Mouse (Mus musculus) lung, adult 2 months (tissue): Measurements from ENCODE around the gene Dnajc12. TPM values are rescaled to one million over a fixed set of nuclear protein-coding genes. Genes with fewer than 3 reads are reported as not detected.

Experiments used
- DNase-seq: peaks from one replicate; pipeline ENCODE4 v3.0.0; 2022
- H3K4me1 ChIP-seq: fragments of 200-500 bp; 2 replicates; pipeline ENCODE4 v1.6.1; 2011; ENCODE audit warnings: low read length; ENCODE audit not compliant: control insufficient read depth, insufficient read depth
- H3K4me3 ChIP-seq: fragments of 200-500 bp; replicated peaks from 2 replicates; pipeline ENCODE3; 2011; ENCODE audit warnings: low read depth, mild to moderate bottlenecking, control low read depth, low read length; ENCODE audit errors: extremely low read depth
- CTCF ChIP-seq: fragments of 200-500 bp; IDR thresholded peaks from 2 replicates; pipeline ENCODE4 v1.5.1; 2011; ENCODE audit warnings: mild to moderate bottlenecking, low read length, control low read depth; ENCODE audit not compliant: insufficient read depth
- POLR2A ChIP-seq: fragments of 200-500 bp; IDR thresholded peaks from 2 replicates; pipeline ENCODE4 v1.6.1; 2011; ENCODE audit warnings: low read depth, mild to moderate bottlenecking, control low read depth, low read length, borderline replicate concordance; ENCODE audit errors: extremely low read depth
- WGBS: fragments of 180-500 bp; shearing (Covaris S2); methylation state at CpG from one replicate; pipeline ENCODE4 v1.1.7; 2018; 5-methylcytosine and 5-hydroxymethylcytosine counted together
- polyA plus RNA-seq: library from polyadenylated mRNA; depleted of rRNA; stranded (reverse); fragments of >200 nt; gene quantifications from 2 replicates; pipeline ENCODE4 v1.2.3, GENCODE M21; 2012; rRNA removed

Dnajc12 gene
- polyA plus RNA-seq, 1 experiment: 2.8 TPM

GRCm38 (mm10) chr10:63455110-63455878 lies 73.1 kb downstream of the Dnajc12 start:
- no peak for DNase-seq
- TF ChIP-seq POLR2A (no peak), CTCF (no peak)
- Histone ChIP-seq H3K4me3 (no peak overlapping the region), H3K4me1 (peaks cover 3% of the 10 kb centered on the region; the same call in 1 of the 2 replicates)
- WGBS: 37% methylated on average over 8 of the region's 8 CpGs

GRCm38 (mm10) chr10:63457292-63458128 lies 75.3 kb downstream of the Dnajc12 start:
- peak overlapping the region; percentile 23 for H3K4me3 ChIP-seq
- DNase-seq: no peak
- WGBS: 37% methylated on average over 17 of the region's 17 CpGs
- H3K4me1 ChIP-seq: peaks cover 3% of the 10 kb centered on the region; the same call in 1 of the 2 replicates
- no peak for TF ChIP-seq POLR2A
- TF ChIP-seq CTCF: no peak

Other genes starting within 250 kb of the Dnajc12 start
- gene Mypn, start 178.5 kb upstream of the Dnajc12 start, polyA plus RNA-seq: 0.63 and 2.6 TPM in 2 replicates
- gene Herc4, start 138.6 kb upstream of the Dnajc12 start, polyA plus RNA-seq: 11.3 and 16.6 TPM in 2 replicates
- 3.3 and 4.8 TPM in 2 replicates for gene Sirt1, start 739 bp upstream of the Dnajc12 start, polyA plus RNA-seq
- not detected in 2 replicates for gene Gm7075, start 39.3 kb downstream of the Dnajc12 start, polyA plus RNA-seq
- 0.12 and 0.33 TPM in 2 replicates for gene Ctnna3, start 47.7 kb downstream of the Dnajc12 start, polyA plus RNA-seq